10 mouse cellular contexts compared by ENCODE assay signal in genomic region chr1:35973386-35973785, GRCm38 (mm10).
DNase-seq lines count a peak whose midpoint lies in the region; ATAC-seq lines count a peak whose summit lies in the region.
"Had no signal": no experiment of that assay in that cellular context is flagged by ENCODE, and none has a peak within 500 bp of the region (broad histone marks: within the 10 kb centered on the region; RNA-seq: fewer than 3 reads in every experiment).

No protein-coding gene starts in this region.

- H3K4me2 ChIP-seq in heart, embryonic 14.5 days (ENCODE audit: low read length) = no peak overlapping the region
- H3K4me2 ChIP-seq in limb, embryonic 13.5 days (replicated peaks) = no peak overlapping the region
- H3K4me2 ChIP-seq in liver, embryonic 11.5 days = no peak overlapping the region

- no peaks in the 10 kb centered on the region for H3K36me3 ChIP-seq in embryonic facial prominence, embryonic 10.5 days (replicated peaks)
- H3K36me3 ChIP-seq in heart, embryonic 14.5 days (ENCODE audit: control insufficient read depth, insufficient read depth, low read length) = no peaks in the 10 kb centered on the region
- no peaks in the 10 kb centered on the region for H3K36me3 ChIP-seq in limb, embryonic 13.5 days
- no peaks in the 10 kb centered on the region for H3K36me3 ChIP-seq in liver, embryonic 11.5 days (ENCODE audit: control insufficient read depth, insufficient read depth, low read length)

- no peaks in the 10 kb centered on the region for H3K27me3 ChIP-seq in embryonic facial prominence, embryonic 10.5 days (replicated peaks; ENCODE audit: low read depth, poor library complexity, severe bottlenecking)
- no peaks in the 10 kb centered on the region for H3K27me3 ChIP-seq in heart, embryonic 14.5 days (ENCODE audit: control insufficient read depth, insufficient read depth, low read length)
- H3K27me3 ChIP-seq in limb, embryonic 13.5 days = no peaks in the 10 kb centered on the region
- no peaks in the 10 kb centered on the region for H3K27me3 ChIP-seq in liver, embryonic 11.5 days (replicated peaks; ENCODE audit: control insufficient read depth, insufficient read depth, low read length)

- H3K27ac ChIP-seq in embryonic facial prominence, embryonic 10.5 days (replicated peaks) = peak overlapping the region; percentile 48
- no peak overlapping the region for H3K27ac ChIP-seq in heart, embryonic 14.5 days (replicated peaks in 1 of 2; ENCODE audit: control insufficient read depth in 1 of 2, insufficient read depth in 1 of 2, low read depth in 2 of 2, low read length in 2 of 2)
- H3K27ac ChIP-seq in limb, embryonic 13.5 days = peak overlapping the region; percentile 22
- no peak overlapping the region for H3K27ac ChIP-seq in liver, embryonic 11.5 days (ENCODE audit: low read depth, low read length)
- H3K27ac ChIP-seq: macrophage had no signal

- H3K4me3 ChIP-seq in embryonic facial prominence, embryonic 10.5 days = no peak overlapping the region
- H3K4me3 ChIP-seq in heart, embryonic 14.5 days (ENCODE audit: control insufficient read depth in 1 of 2, insufficient read depth in 1 of 2, low read depth in 1 of 2, low read length in 2 of 2) = no peak overlapping the region
- no peak overlapping the region for H3K4me3 ChIP-seq in limb, embryonic 13.5 days
- H3K4me3 ChIP-seq in liver, embryonic 11.5 days (ENCODE audit: low read depth, low read length) = no peak overlapping the region
- H3K4me3 ChIP-seq: erythroblast, embryonic 14.5 days had no signal

- no peaks in the 10 kb centered on the region for H3K9me3 ChIP-seq in embryonic facial prominence, embryonic 10.5 days
- no peaks in the 10 kb centered on the region for H3K9me3 ChIP-seq in heart, embryonic 14.5 days (ENCODE audit: control insufficient read depth, low read length)
- no peaks in the 10 kb centered on the region for H3K9me3 ChIP-seq in limb, embryonic 13.5 days
- no peaks in the 10 kb centered on the region for H3K9me3 ChIP-seq in liver, embryonic 11.5 days (ENCODE audit: control insufficient read depth, low read length)

- ATAC-seq in heart, embryonic 14.5 days (ENCODE audit: insufficient number of reproducible peaks, insufficient read depth, low FRiP score, low read depth) = 0 out of 2 replicates have a peak, but pooled peaks have one; percentile 22
- ATAC-seq in limb, embryonic 13.5 days (ENCODE audit: low FRiP score, low read depth) = peak; percentile 35
- ATAC-seq in liver, embryonic 11.5 days (replicated peaks; ENCODE audit: low FRiP score) = no peak

- H3K4me1 ChIP-seq in embryonic facial prominence, embryonic 10.5 days = peaks cover 39% of the 10 kb centered on the region
- peaks cover 0 to 20% of the 10 kb centered on the region in 2 experiments for H3K4me1 ChIP-seq in heart, embryonic 14.5 days (ENCODE audit: control insufficient read depth in 2 of 2, insufficient read depth in 2 of 2, low read length in 2 of 2)
- H3K4me1 ChIP-seq in limb, embryonic 13.5 days = peaks cover 52% of the 10 kb centered on the region
- H3K4me1 ChIP-seq in liver, embryonic 11.5 days (replicated peaks; ENCODE audit: control insufficient read depth, insufficient read depth, low read length) = peaks cover 6% of the 10 kb centered on the region

- no peak overlapping the region for H3K9ac ChIP-seq in heart, embryonic 14.5 days (ENCODE audit: low read length)
- no peak overlapping the region for H3K9ac ChIP-seq in limb, embryonic 13.5 days
- no peak overlapping the region for H3K9ac ChIP-seq in liver, embryonic 11.5 days (ENCODE audit: low read depth, low read length)

- peak; percentile 4 to 20 for DNase-seq in layer of hippocampus, adult 8-10 months (ENCODE audit: low spot score in 2 of 2)
- DNase-seq in layer of hippocampus, postnatal 25 days (ENCODE audit: extremely low spot score in 1 of 2, low spot score in 1 of 2) = no peak
- no peak for DNase-seq in embryonic facial prominence, embryonic 10.5 days (ENCODE audit: low spot score)
- no peak for DNase-seq in liver, embryonic 11.5 days (ENCODE audit: low spot score)
- DNase-seq in thymus, postnatal 4 days = no peak
- DNase-seq in left cerebral cortex, adult 11 months (ENCODE audit: low spot score) = no peak

- 60% methylated on average over 9 of the region's 9 CpGs for WGBS in embryonic facial prominence, embryonic 10.5 days
- 61% methylated on average over 9 of the region's 9 CpGs for WGBS in heart, embryonic 14.5 days
- WGBS in limb, embryonic 13.5 days = 17% methylated on average over 9 of the region's 9 CpGs
- WGBS in liver, embryonic 11.5 days = 56% methylated on average over 9 of the region's 9 CpGs

Comparison
In these comparisons a context has a peak if more than half of its experiments do, and no peak if none do; other contexts are left out.
1. DNase-seq: peak in layer of hippocampus, adult 8-10 months (2 of 2); none in layer of hippocampus, postnatal 25 days (0 of 2), embryonic facial prominence, embryonic 10.5 days (single experiment), liver, embryonic 11.5 days (single experiment), thymus, postnatal 4 days (single experiment) and left cerebral cortex, adult 11 months (single experiment).
2. H3K27ac ChIP-seq: peak in embryonic facial prominence, embryonic 10.5 days (single experiment) and limb, embryonic 13.5 days (single experiment); none in heart, embryonic 14.5 days (0 of 2) and liver, embryonic 11.5 days (single experiment).